Mouse (Mus musculus) right cerebral cortex, adult 18-20 months (tissue): ENCODE measurements around the gene Raly.
"Not testable (repeated sequence)": the region's sequence is repeated elsewhere in the genome, so short reads cannot be mapped to it uniquely, and the experiment has no call there.

Experiments used
- DNase-seq: peaks from one replicate; pipeline ENCODE4 v3.0.0; 2022; ENCODE audit warnings: mixed read lengths

The Raly gene

GRCm38 (mm10) chr2:154848086-154848485 is 57.2 kb downstream of the Raly start:
- DNase-seq: no peak

- DNase-seq: peak; percentile 54
These were observed 64.5 kb downstream of the Raly start for GRCm38 (mm10) chr2:154855383-154855782.

GRCm38 (mm10) chr2:154863672-154864071 is 72.8 kb downstream of the Raly start:
- peak; percentile 41 for DNase-seq

- DNase-seq: no peak
These were observed 74.8 kb downstream of the Raly start for GRCm38 (mm10) chr2:154865696-154866095.

- no peak for DNase-seq
These were observed 77.2 kb downstream of the Raly start for GRCm38 (mm10) chr2:154868106-154868505.

GRCm38 (mm10) chr2:154869954-154870641 is 79.2 kb downstream of the Raly start:
- DNase-seq: no peak

- DNase-seq: no peak
These were observed 85.7 kb downstream of the Raly start for GRCm38 (mm10) chr2:154876621-154877020.

- DNase-seq: no peak
These were observed 100.7 kb downstream of the Raly start for GRCm38 (mm10) chr2:154891585-154891984.

GRCm38 (mm10) chr2:154892201-154893044 is 101.5 kb downstream of the Raly start, which contains the start of gene Eif2s2:
Gene Eif2s2 (minus strand): TSS chr2:154892935.
- DNase-seq: peak; percentile 98

- no peak for DNase-seq
These were observed 102.1 kb downstream of the Raly start for GRCm38 (mm10) chr2:154893045-154893385.

- DNase-seq: no peak
These were observed 102.7 kb downstream of the Raly start for GRCm38 (mm10) chr2:154893548-154893947.

- DNase-seq: not testable (repeated sequence)
These were observed 108.1 kb downstream of the Raly start for GRCm38 (mm10) chr2:154899004-154899403.

GRCm38 (mm10) chr2:154899412-154899811 is 108.5 kb downstream of the Raly start:
- DNase-seq: not testable (repeated sequence)

GRCm38 (mm10) chr2:154902111-154902510 is 111.2 kb downstream of the Raly start:
- DNase-seq: no peak

GRCm38 (mm10) chr2:154905796-154906195 is 114.9 kb downstream of the Raly start:
- no peak for DNase-seq

- DNase-seq: not testable (repeated sequence)
These were observed 117.3 kb downstream of the Raly start for GRCm38 (mm10) chr2:154908223-154908622.

- no peak for DNase-seq
These were observed 118.9 kb downstream of the Raly start for GRCm38 (mm10) chr2:154909789-154910188.

GRCm38 (mm10) chr2:154915922-154916541 is 125.1 kb downstream of the Raly start:
- no peak for DNase-seq

- no peak for DNase-seq
These were observed 125.7 kb downstream of the Raly start for GRCm38 (mm10) chr2:154916547-154916946.
